Mouse (Mus musculus) CH12.LX (cell line): Measurements from ENCODE around the gene Fam135a. TPM values are rescaled to one million over a fixed set of nuclear protein-coding genes. Genes with fewer than 3 reads are reported as not detected.

ENCODE experiments used
- DNase-seq: peaks from one replicate; pipeline ENCODE4 v3.0.0-alpha.2; 2013; ENCODE audit errors: extremely low read depth
- H3K27ac ChIP-seq: 2 replicates; pipeline ENCODE4 v1.5.1; 2012; ENCODE audit warnings: low read depth, mild to moderate bottlenecking, control low read depth, moderate library complexity; ENCODE audit not compliant: insufficient read depth
- H3K27me3 ChIP-seq: replicated peaks from 2 replicates; pipeline ENCODE3; 2012; ENCODE audit warnings: inconsistent platforms
- H3K36me3 ChIP-seq, 2 experiments: replicated peaks in 1 of 2; 2 replicates each; pipeline versions ENCODE3 to v1.6.1; 2012; ENCODE audit warnings: inconsistent platforms in 1 of 2, low read length in 1 of 2, mild to moderate bottlenecking in 1 of 2, mixed read lengths in 1 of 2, moderate library complexity in 1 of 2; ENCODE audit not compliant: control insufficient read depth in 1 of 2, insufficient read depth in 1 of 2
- H3K4me1 ChIP-seq, 2 experiments: 2 replicates each; pipeline ENCODE4 v1.6.1; 2012; ENCODE audit warnings: inconsistent platforms in 1 of 2, moderate library complexity in 1 of 2; ENCODE audit not compliant: insufficient read depth in 2 of 2, control insufficient read depth in 1 of 2
- H3K4me2 ChIP-seq: 2 replicates; pipeline ENCODE4 v1.6.1; 2012; ENCODE audit warnings: low read depth, mild to moderate bottlenecking, control low read depth; ENCODE audit not compliant: poor library complexity, insufficient read depth, severe bottlenecking
- H3K4me3 ChIP-seq, 3 experiments: fragments of 150-350 bp in 1 of 3; sonication (generic) in 1 of 3; replicated peaks in 1 of 3; 2 replicates each; pipeline versions ENCODE3 to v1.5.1; 2011 to 2012; ENCODE audit warnings: low read depth in 2 of 3, low read length in 2 of 3, mild to moderate bottlenecking in 2 of 3, moderate library complexity in 2 of 3, control low read depth in 1 of 3, improper control_type of control experiment in 1 of 3, inconsistent platforms in 1 of 3, mixed read lengths in 1 of 3; ENCODE audit not compliant: poor library complexity in 1 of 3
- H3K79me2 ChIP-seq: replicated peaks from 2 replicates; pipeline ENCODE4 v1.6.1; 2012; ENCODE audit warnings: mild to moderate bottlenecking, moderate library complexity; ENCODE audit not compliant: control insufficient read depth, poor library complexity, insufficient read depth, severe bottlenecking; ENCODE audit errors: extremely low read depth
- H3K9ac ChIP-seq: 2 replicates; pipeline ENCODE4 v1.6.1; 2012; ENCODE audit warnings: low read depth, mild to moderate bottlenecking, control low read depth, moderate library complexity; ENCODE audit not compliant: insufficient read depth
- H3K9me3 ChIP-seq: replicated peaks from 2 replicates; pipeline ENCODE3; 2012; ENCODE audit warnings: low read length, inconsistent platforms, mixed read lengths
- CHD1 ChIP-seq: IDR thresholded peaks from 2 replicates; pipeline ENCODE4 v1.6.1; 2012; ENCODE audit warnings: low read depth, low read length, improper control_type of control experiment, inconsistent platforms
- CHD2 ChIP-seq: IDR thresholded peaks from 2 replicates; pipeline ENCODE4 v1.6.1; 2011; ENCODE audit warnings: low read length, improper control_type of control experiment
- CTCF ChIP-seq, 2 experiments: IDR thresholded peaks in 1 of 2; conservative IDR thresholded peaks in 1 of 2; 2 replicates each; pipeline ENCODE4 v1.5.1; 2011 to 2012; ENCODE audit warnings: low read depth in 2 of 2, low read length in 2 of 2, improper control_type of control experiment in 1 of 2, inconsistent platforms in 1 of 2, mild to moderate bottlenecking in 1 of 2, moderate library complexity in 1 of 2
- E2F4 ChIP-seq: IDR thresholded peaks from 2 replicates; pipeline ENCODE4 v1.6.1; 2011; ENCODE audit warnings: low read depth, low read length, improper control_type of control experiment; ENCODE audit not compliant: insufficient replicate concordance
- EP300 ChIP-seq: IDR thresholded peaks from 2 replicates; pipeline ENCODE4 v1.6.1; 2011; ENCODE audit warnings: low read length, improper control_type of control experiment
- GABPA ChIP-seq: IDR thresholded peaks from 2 replicates; pipeline ENCODE4 v1.6.1; 2012; ENCODE audit warnings: low read depth, low read length, improper control_type of control experiment, inconsistent platforms; ENCODE audit not compliant: insufficient replicate concordance
- HCFC1 ChIP-seq: IDR thresholded peaks from 2 replicates; pipeline ENCODE4 v1.6.1; 2012; ENCODE audit warnings: low read depth, mild to moderate bottlenecking, inconsistent platforms, low read length, improper control_type of control experiment
- JUN ChIP-seq: IDR thresholded peaks from 2 replicates; pipeline ENCODE4 v1.6.1; 2011; ENCODE audit warnings: low read depth, mild to moderate bottlenecking, low read length, improper control_type of control experiment, moderate library complexity; ENCODE audit not compliant: insufficient read depth
- MAFK ChIP-seq: IDR thresholded peaks from 2 replicates; pipeline ENCODE4 v1.6.1; 2011; ENCODE audit warnings: low read length, improper control_type of control experiment; ENCODE audit not compliant: insufficient replicate concordance
- MAX ChIP-seq: IDR thresholded peaks from 2 replicates; pipeline ENCODE4 v1.6.1; 2011; ENCODE audit warnings: low read length, improper control_type of control experiment
- MEF2A ChIP-seq: IDR thresholded peaks from 2 replicates; pipeline ENCODE4 v1.6.1; 2014; ENCODE audit warnings: low read depth, mild to moderate bottlenecking, inconsistent platforms, low read length, improper control_type of control experiment, borderline replicate concordance
- MXI1 ChIP-seq: IDR thresholded peaks from 2 replicates; pipeline ENCODE4 v1.6.1; 2011; ENCODE audit warnings: mild to moderate bottlenecking, low read depth, low read length, improper control_type of control experiment
- NELFE ChIP-seq: IDR thresholded peaks from 2 replicates; pipeline ENCODE4 v1.6.1; 2011; ENCODE audit warnings: low read depth, low read length, improper control_type of control experiment
- POLR2AphosphoS2 ChIP-seq: IDR thresholded peaks from 2 replicates; pipeline ENCODE4 v1.6.1; 2011; ENCODE audit warnings: low read depth, low read length, improper control_type of control experiment
- SMC3 ChIP-seq: IDR thresholded peaks from 2 replicates; pipeline ENCODE4 v1.6.1; 2011; ENCODE audit warnings: low read depth, low read length, improper control_type of control experiment
- TBP ChIP-seq: conservative IDR thresholded peaks from 2 replicates; pipeline ENCODE4 v1.6.1; 2011; ENCODE audit warnings: low read depth, low read length, improper control_type of control experiment
- TCF12 ChIP-seq: IDR thresholded peaks from 2 replicates; pipeline ENCODE4 v1.6.1; 2014; ENCODE audit warnings: low read depth, mild to moderate bottlenecking, inconsistent platforms, low read length, improper control_type of control experiment
- USF1 ChIP-seq: IDR thresholded peaks from 2 replicates; pipeline ENCODE4 v1.6.1; 2014; ENCODE audit warnings: low read depth, mild to moderate bottlenecking, inconsistent platforms, low read length, improper control_type of control experiment
- ZKSCAN1 ChIP-seq: IDR thresholded peaks from 2 replicates; pipeline ENCODE4 v1.6.1; 2012; ENCODE audit warnings: low read depth, inconsistent platforms, low read length, improper control_type of control experiment, borderline replicate concordance
- dilution Hi-C: fragments of 300-500 bp; cut with MboI; formaldehyde crosslinking; loops from 2 replicates; pipeline ENCODE4 v1.14.3; 2020; ENCODE audit warnings: low sequenced_read_pairs; ENCODE audit not compliant: extremely low pct_unique_long_range_greater_than_20kb, extremely low pct_ligation_motif_present
- in situ Hi-C: fragments of 300-500 bp; cut with MboI; formaldehyde crosslinking; loops from 3 replicates; pipeline ENCODE4 v1.14.3; 2019; ENCODE audit warnings: low sequenced_read_pairs, low pct_ligation_motif_present, low pct_unique_long_range_greater_than_20kb, mixed read lengths
- polyA plus RNA-seq: library from polyadenylated mRNA; unstranded; fragments of >175 nt; gene quantifications from 2 replicates; pipeline ENCODE4 v1.2.1, GENCODE M21; 2012; ENCODE audit warnings: low read depth; ENCODE audit not compliant: insufficient read length
- total RNA-seq, 2 experiments: library from RNA; depleted of rRNA; stranded (reverse); fragments of 300-350 nt in 1 of 2; fragments of >200 nt in 1 of 2; gene quantifications; 2 replicates each; pipeline ENCODE4 v1.2.3; 2012 to 2014

Gene Fam135a
- total and polyA plus RNA-seq, 3 experiments: 1.5 to 2.1 (median 2.0) TPM

DNA sequence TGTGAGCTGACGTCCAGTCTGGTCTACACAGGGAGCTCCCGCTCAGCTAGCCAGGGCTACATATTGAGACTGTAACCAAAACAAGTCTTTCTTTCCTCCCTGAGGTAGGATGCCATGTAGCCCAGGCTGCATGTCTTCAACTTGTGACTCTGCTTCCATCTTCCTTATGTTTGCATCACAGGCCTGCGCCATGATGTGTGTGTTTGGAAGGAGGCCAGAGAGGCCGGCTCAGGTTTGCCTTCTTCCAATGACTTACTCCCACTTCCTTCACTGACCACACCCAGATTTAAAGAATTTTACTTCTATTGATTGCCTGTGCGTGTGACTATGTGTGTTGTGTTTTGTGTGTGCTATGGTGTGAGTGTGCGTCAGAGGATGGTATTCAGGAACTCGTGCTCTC, 101.3 kb downstream of the Fam135a start:
- Histone ChIP-seq H3K9me3 (no peaks in the 10 kb centered on the region), H3K4me3 (no peak overlapping the region), H3K27ac (no peak overlapping the region), H3K4me1 (peaks cover 0 to 8% of the 10 kb centered on the region in 2 experiments; a peak in 2 of 4 replicates), H3K27me3 (no peaks in the 10 kb centered on the region), H3K9ac (no peak overlapping the region), H3K4me2 (no peak overlapping the region), H3K79me2 (no peaks in the 10 kb centered on the region), H3K36me3 (peaks cover 38 to 77% of the 10 kb centered on the region in 2 experiments)
- TF ChIP-seq JUN (no peak), CHD1 (no peak), POLR2AphosphoS2 (no peak)
- in situ Hi-C loops (no loop called here), dilution Hi-C loops (no loop called here)
- no peak for DNase-seq

DNA sequence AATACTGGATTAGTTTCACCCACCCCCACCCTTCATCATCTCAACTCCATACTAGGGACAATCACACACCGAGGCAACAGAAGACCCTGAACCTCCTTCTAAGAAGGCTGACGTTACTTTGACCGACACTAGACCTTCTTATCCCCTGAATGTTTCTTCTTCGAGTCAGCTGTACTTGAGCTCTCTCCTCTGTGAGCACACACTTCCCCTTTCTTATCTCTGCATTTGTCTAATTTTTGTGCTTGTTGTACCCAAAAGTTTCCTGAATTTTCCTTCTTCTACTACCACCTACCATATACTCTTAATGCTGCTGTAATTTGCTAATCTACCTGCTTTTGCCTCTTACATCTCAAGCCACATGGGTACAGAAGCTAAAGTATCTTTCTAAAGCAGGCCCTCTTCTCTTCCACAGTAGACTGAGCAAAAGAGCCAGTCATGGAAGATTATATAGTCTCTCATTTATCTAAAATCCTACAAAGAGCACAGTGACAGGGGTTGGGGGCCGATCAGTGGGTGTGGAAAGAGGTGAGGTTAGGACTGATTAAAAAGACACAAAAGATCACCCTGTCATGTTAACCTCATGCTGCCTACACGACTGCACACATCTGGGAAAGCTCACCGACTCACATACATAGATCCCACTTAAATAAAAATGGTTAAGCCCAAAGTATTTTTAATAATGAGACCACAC, 101.9 kb downstream of the Fam135a start:
- Histone ChIP-seq H3K4me3 (no peak overlapping the region), H3K9ac (no peak overlapping the region), H3K27ac (no peak overlapping the region), H3K36me3 (peaks cover 38 to 76% of the 10 kb centered on the region in 2 experiments), H3K79me2 (no peaks in the 10 kb centered on the region), H3K9me3 (no peaks in the 10 kb centered on the region), H3K4me2 (no peak overlapping the region), H3K27me3 (no peaks in the 10 kb centered on the region), H3K4me1 (peaks cover 0 to 8% of the 10 kb centered on the region in 2 experiments; a peak in 2 of 4 replicates)
- dilution Hi-C loops (no loop called here), in situ Hi-C loops (no loop called here)
- DNase-seq: no peak
- TF ChIP-seq CHD1 (no peak), POLR2AphosphoS2 (no peak), EP300 (no peak), MAX (no peak), CHD2 (no peak), TCF12 (no peak), HCFC1 (no peak), MEF2A (no peak), CTCF (conservative IDR thresholded peaks at IDR 0.05 in 1 of 2, IDR thresholded peaks at IDR 0.05 in 1 of 2; ENCODE audit: low read depth in 2 of 2, low read length in 2 of 2) (no peak)

DNA sequence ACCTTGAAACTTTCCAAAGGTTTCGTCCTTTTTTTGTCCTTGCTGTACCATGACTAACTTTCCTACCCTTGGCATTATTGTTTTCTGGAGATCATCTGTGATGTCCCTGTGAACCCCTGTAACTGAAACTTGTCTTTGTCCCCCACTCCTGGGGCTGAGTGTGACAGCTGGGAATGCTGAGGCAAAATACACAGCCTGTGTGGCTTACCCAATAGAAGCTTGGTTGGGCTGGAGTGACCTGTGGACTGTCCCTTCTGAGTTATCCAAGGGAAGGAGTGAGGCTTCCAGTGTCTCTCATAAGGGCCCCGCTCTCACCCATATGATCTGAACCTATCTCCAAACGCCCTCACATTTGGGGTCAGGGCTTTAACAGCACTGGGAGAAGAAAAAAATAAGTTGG, 102.6 kb downstream of the Fam135a start:
- Histone ChIP-seq H3K4me3 (no peak overlapping the region), H3K79me2 (no peaks in the 10 kb centered on the region), H3K4me2 (no peak overlapping the region), H3K9ac (no peak overlapping the region), H3K9me3 (no peaks in the 10 kb centered on the region), H3K36me3 (peaks cover 35 to 69% of the 10 kb centered on the region in 2 experiments), H3K27me3 (no peaks in the 10 kb centered on the region), H3K27ac (no peak overlapping the region), H3K4me1 (peaks cover 0 to 8% of the 10 kb centered on the region in 2 experiments; a peak in 2 of 4 replicates)
- TF ChIP-seq USF1: no peak
- TF ChIP-seq SMC3: no peak
- TF ChIP-seq TBP: no peak
- TF ChIP-seq E2F4: no peak
- no peak for TF ChIP-seq NELFE
- TF ChIP-seq ZKSCAN1: no peak
- no peak for TF ChIP-seq POLR2AphosphoS2
- TF ChIP-seq MAFK: no peak
- no peak for TF ChIP-seq MXI1
- no peak for TF ChIP-seq CHD2
- no peak for TF ChIP-seq GABPA
- DNase-seq: no peak
- in situ Hi-C loops: no loop called here
- dilution Hi-C loops: no loop called here
